In the genomic region with DNA sequence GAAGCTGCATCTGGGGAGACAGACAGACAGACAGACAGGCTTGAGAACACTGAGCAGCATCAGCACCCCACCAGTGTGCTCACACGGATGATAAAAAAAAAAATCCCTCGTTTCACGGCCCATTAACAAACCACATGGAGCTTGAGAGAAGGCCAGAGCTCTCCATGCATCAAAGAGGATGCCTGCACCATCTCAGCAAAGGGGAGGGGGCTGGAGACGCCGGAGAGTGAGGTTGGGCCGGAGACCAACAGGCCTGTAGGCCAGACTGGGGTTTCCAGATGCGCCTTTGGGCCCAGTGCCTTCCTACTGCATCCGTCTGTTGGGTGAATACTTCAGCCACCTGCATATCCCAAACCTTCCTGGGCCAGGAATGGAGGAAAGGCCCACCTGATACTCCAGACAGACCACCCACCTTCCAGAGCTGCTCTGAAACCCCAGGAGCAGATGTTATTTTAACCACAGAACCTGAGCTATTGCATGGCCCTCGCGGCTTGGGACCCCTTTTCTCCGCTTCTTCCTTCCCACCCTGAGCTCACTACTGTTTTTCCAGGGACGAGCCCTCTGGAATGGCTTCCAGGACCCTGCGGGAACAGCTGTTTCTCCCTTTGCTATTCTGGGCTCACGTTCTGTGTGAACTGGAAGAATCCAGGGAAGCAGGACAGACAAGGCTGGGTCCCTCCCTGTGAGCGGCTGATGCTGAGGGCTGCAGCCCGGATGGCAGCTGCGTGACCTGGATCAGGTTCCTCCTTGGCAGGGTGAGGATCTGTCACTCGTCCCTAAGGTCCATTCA, we compare ENCODE assay signal across 11 mouse cellular contexts.
DNase-seq lines count a peak whose midpoint lies in the region; ATAC-seq and TF ChIP-seq lines count a peak whose summit lies in the region.
"Had no signal": no experiment of that assay in that cellular context is flagged by ENCODE, and none has a peak within 500 bp of the region (broad histone marks: within the 10 kb centered on the region; RNA-seq: fewer than 3 reads in every experiment).

No protein-coding gene starts in this region.

- H3K9ac ChIP-seq in kidney, embryonic 14.5 days (ENCODE audit: low read depth, low read length): no peak overlapping the region
- 0 out of 2 replicates have a peak overlapping the region, but pooled peaks have one; percentile 25 for H3K9ac ChIP-seq in embryonic facial prominence, embryonic 14.5 days (ENCODE audit: low read depth, low read length)
- H3K9ac ChIP-seq in neural tube, embryonic 11.5 days (ENCODE audit: low read length): 0 out of 2 replicates have a peak overlapping the region, but pooled peaks have one; percentile 7
- H3K9ac ChIP-seq in forebrain, postnatal 0 days: no peak overlapping the region

- no peak overlapping the region for H3K4me2 ChIP-seq in kidney, embryonic 14.5 days (replicated peaks; ENCODE audit: low read depth, low read length)
- no peak overlapping the region for H3K4me2 ChIP-seq in embryonic facial prominence, embryonic 14.5 days (ENCODE audit: low read depth, low read length)
- no peak overlapping the region for H3K4me2 ChIP-seq in neural tube, embryonic 11.5 days (ENCODE audit: low read depth)
- no peak overlapping the region for H3K4me2 ChIP-seq in forebrain, postnatal 0 days (ENCODE audit: low read depth)

- WGBS in kidney, embryonic 14.5 days: 27% methylated on average over 18 of the region's 18 CpGs
- 25% methylated on average over 18 of the region's 18 CpGs for WGBS in embryonic facial prominence, embryonic 14.5 days
- WGBS in neural tube, embryonic 11.5 days: 41% methylated on average over 18 of the region's 18 CpGs
- WGBS in thymus, adult 2 months: 96% methylated on average over 18 of the region's 18 CpGs
- WGBS in forebrain, postnatal 0 days: 71% methylated on average over 18 of the region's 18 CpGs

- peak; percentile 79 for ATAC-seq in kidney, embryonic 14.5 days (ENCODE audit: low FRiP score, low TSS enrichment)
- peak; percentile 68 for ATAC-seq in embryonic facial prominence, embryonic 14.5 days (ENCODE audit: low read depth)
- ATAC-seq in neural tube, embryonic 11.5 days (ENCODE audit: insufficient read depth, low FRiP score, low TSS enrichment): no peak
- ATAC-seq in forebrain, postnatal 0 days: no peak

- no peaks in the 10 kb centered on the region for H3K27me3 ChIP-seq in kidney, embryonic 14.5 days (ENCODE audit: control insufficient read depth, insufficient read depth, low read length)
- no peaks in the 10 kb centered on the region for H3K27me3 ChIP-seq in embryonic facial prominence, embryonic 14.5 days (replicated peaks; ENCODE audit: control insufficient read depth, insufficient read depth, low read length)
- H3K27me3 ChIP-seq in neural tube, embryonic 11.5 days (ENCODE audit: control insufficient read depth, insufficient read depth, low read length): no peaks in the 10 kb centered on the region
- H3K27me3 ChIP-seq in thymus, adult 2 months (ENCODE audit: control insufficient read depth, insufficient read depth, low read length): no peaks in the 10 kb centered on the region
- no peaks in the 10 kb centered on the region for H3K27me3 ChIP-seq in forebrain, postnatal 0 days (ENCODE audit: insufficient read depth, low read length)
- H3K27me3 ChIP-seq: CH12.LX had no signal

- DNase-seq in kidney, postnatal 36 days: no peak
- peak; percentile 81 for DNase-seq in embryonic facial prominence, embryonic 14.5 days (ENCODE audit: low spot score)
- DNase-seq in heart, postnatal 4 days: peak; percentile 27
- no peak for DNase-seq in neural tube, embryonic 11.5 days (ENCODE audit: low spot score)
- DNase-seq in thymus, adult 2 months: no peak
- DNase-seq in forebrain, postnatal 0 days: no peak
- DNase-seq in layer of hippocampus, postnatal 10 days (ENCODE audit: low spot score in 2 of 2): no peak
- DNase-seq: adrenal gland, postnatal 10 days; cerebellum, postnatal 25 days had no signal

- H3K4me1 ChIP-seq in kidney, embryonic 14.5 days (ENCODE audit: control insufficient read depth, insufficient read depth, low read length): peaks cover 24% of the 10 kb centered on the region
- peaks cover 29% of the 10 kb centered on the region for H3K4me1 ChIP-seq in embryonic facial prominence, embryonic 14.5 days (ENCODE audit: control insufficient read depth, insufficient read depth, low read length)
- H3K4me1 ChIP-seq in neural tube, embryonic 11.5 days (ENCODE audit: control insufficient read depth, insufficient read depth, low read length): peaks cover 14% of the 10 kb centered on the region
- H3K4me1 ChIP-seq in thymus, adult 2 months (replicated peaks; ENCODE audit: control insufficient read depth, insufficient read depth, low read length): peaks cover 3% of the 10 kb centered on the region; the same call in 1 of the 2 replicates
- H3K4me1 ChIP-seq in forebrain, postnatal 0 days (ENCODE audit: insufficient read depth): no peaks in the 10 kb centered on the region

- H3K4me3 ChIP-seq in kidney, embryonic 14.5 days (ENCODE audit: low read length): no peak overlapping the region
- no peak overlapping the region for H3K4me3 ChIP-seq in embryonic facial prominence, embryonic 14.5 days (ENCODE audit: low read depth, low read length)
- no peak overlapping the region for H3K4me3 ChIP-seq in neural tube, embryonic 11.5 days (ENCODE audit: low read depth, low read length)
- H3K4me3 ChIP-seq in thymus, adult 2 months (ENCODE audit: control insufficient read depth, insufficient read depth, low read length): no peak overlapping the region
- no peak overlapping the region for H3K4me3 ChIP-seq in forebrain, postnatal 0 days (ENCODE audit: low read depth, low read length)

- H3K9me3 ChIP-seq in kidney, embryonic 14.5 days (ENCODE audit: control insufficient read depth, low read length): no peaks in the 10 kb centered on the region
- no peaks in the 10 kb centered on the region for H3K9me3 ChIP-seq in embryonic facial prominence, embryonic 14.5 days (ENCODE audit: control insufficient read depth, low read length)
- H3K9me3 ChIP-seq in neural tube, embryonic 11.5 days (ENCODE audit: control insufficient read depth, low read length): no peaks in the 10 kb centered on the region
- H3K9me3 ChIP-seq in forebrain, postnatal 0 days (ENCODE audit: low read length): no peaks in the 10 kb centered on the region

- TF ChIP-seq POLR2A in thymus, adult 2 months (IDR thresholded peaks at IDR 0.05; ENCODE audit: control insufficient read depth, extremely low read depth, insufficient read depth, low read length, poor library complexity): no peak

- H3K36me3 ChIP-seq in kidney, embryonic 14.5 days (ENCODE audit: control insufficient read depth, insufficient read depth, low read length): 0 out of 2 replicates have a peak, but pooled peaks cover 2% of the 10 kb centered on the region
- H3K36me3 ChIP-seq in embryonic facial prominence, embryonic 14.5 days (ENCODE audit: control insufficient read depth, insufficient read depth, low read length): 0 out of 2 replicates have a peak, but pooled peaks cover 12% of the 10 kb centered on the region
- H3K36me3 ChIP-seq in neural tube, embryonic 11.5 days (ENCODE audit: control insufficient read depth, insufficient read depth, low read length): no peaks in the 10 kb centered on the region
- H3K36me3 ChIP-seq in thymus, adult 2 months (ENCODE audit: control insufficient read depth, insufficient read depth, low read length): no peaks in the 10 kb centered on the region
- H3K36me3 ChIP-seq in forebrain, postnatal 0 days (ENCODE audit: insufficient read depth): no peaks in the 10 kb centered on the region

- no peak for TF ChIP-seq CTCF in thymus, adult 2 months (IDR thresholded peaks at IDR 0.05; ENCODE audit: borderline replicate concordance, control insufficient read depth, extremely low read depth, insufficient read depth, low read length, poor library complexity)
- TF ChIP-seq CTCF in forebrain, postnatal 0 days (IDR thresholded peaks at IDR 0.05; ENCODE audit: low read depth): no peak

- peak overlapping the region; percentile 52; the same call in 1 of the 2 replicates for H3K27ac ChIP-seq in kidney, embryonic 14.5 days (ENCODE audit: low read depth, low read length)
- H3K27ac ChIP-seq in embryonic facial prominence, embryonic 14.5 days (replicated peaks; ENCODE audit: low read depth, low read length): peak overlapping the region; percentile 12
- 0 out of 2 replicates have a peak overlapping the region, but pooled peaks have one; percentile 35 for H3K27ac ChIP-seq in neural tube, embryonic 11.5 days (ENCODE audit: low read depth, low read length)
- H3K27ac ChIP-seq in thymus, adult 2 months (ENCODE audit: control insufficient read depth, insufficient read depth, low read length): no peak overlapping the region
- H3K27ac ChIP-seq in forebrain, postnatal 0 days (ENCODE audit: low read depth, low read length): no peak overlapping the region

Comparison
In these comparisons a context has a peak if more than half of its experiments do, and no peak if none do; other contexts are left out.
1. ATAC-seq: peak in kidney, embryonic 14.5 days (single experiment) and embryonic facial prominence, embryonic 14.5 days (single experiment); none in neural tube, embryonic 11.5 days (single experiment) and forebrain, postnatal 0 days (single experiment).
2. H3K27ac ChIP-seq: peak in kidney, embryonic 14.5 days (single experiment), embryonic facial prominence, embryonic 14.5 days (single experiment) and neural tube, embryonic 11.5 days (single experiment); none in thymus, adult 2 months (single experiment) and forebrain, postnatal 0 days (single experiment).
3. H3K9ac ChIP-seq: peak in embryonic facial prominence, embryonic 14.5 days (single experiment) and neural tube, embryonic 11.5 days (single experiment); none in kidney, embryonic 14.5 days (single experiment) and forebrain, postnatal 0 days (single experiment).
4. DNase-seq: peak in embryonic facial prominence, embryonic 14.5 days (single experiment) and heart, postnatal 4 days (single experiment); none in kidney, postnatal 36 days (0 of 2), neural tube, embryonic 11.5 days (single experiment), thymus, adult 2 months (single experiment), forebrain, postnatal 0 days (single experiment) and layer of hippocampus, postnatal 10 days (0 of 2).